33 mouse cellular contexts compared by ENCODE assay signal in genomic region chr1:83859732-83860424, GRCm38 (mm10).
"Had no signal": no experiment of that assay in that cellular context is flagged by ENCODE, and none has a peak within 500 bp of the region (broad histone marks: within the 10 kb centered on the region; RNA-seq: fewer than 3 reads in every experiment).

No protein-coding gene starts in this region.

- H3K9me3 ChIP-seq: heart, embryonic 13.5 days; heart, embryonic 15.5 days; hindbrain, embryonic 10.5 days; hindbrain, embryonic 12.5 days; hindbrain, embryonic 13.5 days; hindbrain, embryonic 15.5 days; intestine, embryonic 15.5 days; kidney, embryonic 15.5 days had no signal

- H3K4me2 ChIP-seq: heart, embryonic 13.5 days; heart, embryonic 15.5 days; hindbrain, embryonic 12.5 days; hindbrain, embryonic 13.5 days; hindbrain, embryonic 14.5 days; hindbrain, embryonic 15.5 days; intestine, embryonic 15.5 days; kidney, embryonic 15.5 days had no signal

- ATAC-seq: hindbrain, embryonic 16.5 days; hindbrain, postnatal 0 days; inflammation-experienced regulatory T-cells, adult 6 months; intestine, embryonic 15.5 days; intestine, embryonic 16.5 days; intestine, postnatal 0 days had no signal

- DNase-seq: heart, postnatal 10 days; heart, postnatal 14 days; heart, postnatal 36 days; heart, postnatal 4 days; kidney, adult 11 months; kidney, adult 18-20 months; kidney, adult 2 months; kidney, adult 8-10 months; kidney, adult 9 months; kidney, postnatal 10 days; kidney, postnatal 14 days; kidney, postnatal 25 days; kidney, postnatal 36 days; kidney, postnatal 4 days; layer of hippocampus, adult 9-11 months; layer of hippocampus, postnatal 36 days had no signal

- H3K9ac ChIP-seq: heart, embryonic 13.5 days; heart, embryonic 15.5 days; hindbrain, embryonic 12.5 days; hindbrain, embryonic 13.5 days; hindbrain, embryonic 14.5 days; hindbrain, embryonic 15.5 days; intestine, embryonic 15.5 days; kidney, embryonic 15.5 days had no signal

- H3K27me3 ChIP-seq: heart, embryonic 13.5 days; heart, embryonic 15.5 days; hindbrain, embryonic 12.5 days; hindbrain, embryonic 13.5 days; hindbrain, embryonic 15.5 days; intestine, embryonic 15.5 days; kidney, embryonic 15.5 days had no signal

- H3K36me3 ChIP-seq: heart, embryonic 13.5 days; heart, embryonic 15.5 days; hindbrain, embryonic 10.5 days; hindbrain, embryonic 12.5 days; hindbrain, embryonic 13.5 days; hindbrain, embryonic 15.5 days; intestine, embryonic 15.5 days; kidney, embryonic 15.5 days had no signal

- H3K4me3 ChIP-seq: heart, embryonic 13.5 days; heart, embryonic 15.5 days; hindbrain, embryonic 10.5 days; hindbrain, embryonic 12.5 days; hindbrain, embryonic 13.5 days; hindbrain, embryonic 15.5 days; intestine, embryonic 15.5 days; kidney, embryonic 15.5 days; layer of hippocampus, adult 2 months; left cerebral cortex, adult 2 months had no signal

- H3K4me1 ChIP-seq: heart, embryonic 13.5 days; heart, embryonic 15.5 days; hindbrain, embryonic 12.5 days; intestine, embryonic 15.5 days had no signal

- H3K27ac ChIP-seq: heart, embryonic 13.5 days; heart, embryonic 15.5 days; hindbrain, embryonic 10.5 days; hindbrain, embryonic 12.5 days; hindbrain, embryonic 13.5 days; hindbrain, embryonic 14.5 days; hindbrain, embryonic 15.5 days; hindbrain, postnatal 0 days; intestine, embryonic 15.5 days; kidney, embryonic 15.5 days; kidney, postnatal 0 days; layer of hippocampus, adult 2 months; left cerebral cortex, adult 2 months had no signal
